Mouse (Mus musculus): ENCODE data around the gene Acsbg2. TPM values are rescaled to one million over a fixed set of nuclear protein-coding genes. Genes with fewer than 3 reads are reported as not detected.

Acsbg2 gene
- polyA plus RNA-seq, 1 experiment from 2014 or later, result not detected

GRCm38 (mm10) chr17:56890018-56890417, 15.8 kb upstream of the Acsbg2 start:
- DNase-seq (ENCODE audit: low spot score), result no peak
- H3K9me3 ChIP-seq (replicated peaks), result 0 out of 2 replicates have a peak, but pooled peaks cover 5% of the 10 kb centered on the region
- no peaks in the 10 kb centered on the region for H3K4me1 ChIP-seq
- no peak overlapping the region for H3K4me3 ChIP-seq
- 95% methylated on average over 2 of the region's 2 CpGs for WGBS
- H3K27ac ChIP-seq (replicated peaks), result no peak overlapping the region
- H3K27me3 ChIP-seq (ENCODE audit: low read depth, poor library complexity, severe bottlenecking), result no peaks in the 10 kb centered on the region
- H3K36me3 ChIP-seq, result peaks cover 73% of the 10 kb centered on the region

- WGBS, result 95% methylated on average over 2 of the region's 3 CpGs
- no peaks in the 10 kb centered on the region for H3K27me3 ChIP-seq (ENCODE audit: low read depth, poor library complexity, severe bottlenecking)
- no peaks in the 10 kb centered on the region for H3K4me1 ChIP-seq
- H3K9me3 ChIP-seq (replicated peaks), result peaks cover 11% of the 10 kb centered on the region; the same call in 1 of the 2 replicates
- H3K27ac ChIP-seq (replicated peaks), result no peak overlapping the region
- no peak for DNase-seq (ENCODE audit: low spot score)
- peaks cover 53% of the 10 kb centered on the region for H3K36me3 ChIP-seq
- H3K4me3 ChIP-seq, result no peak overlapping the region
Observed at GRCm38 (mm10) chr17:56888050-56888449, 13.8 kb upstream of the Acsbg2 start.

- no peak for DNase-seq (ENCODE audit: low spot score)
- Histone ChIP-seq H3K36me3 (peaks cover 21% of the 10 kb centered on the region), H3K27ac (replicated peaks) (no peak overlapping the region), H3K27me3 (ENCODE audit: low read depth, poor library complexity, severe bottlenecking) (no peaks in the 10 kb centered on the region), H3K9me3 (replicated peaks) (peaks cover 11% of the 10 kb centered on the region; the same call in 1 of the 2 replicates), H3K4me3 (no peak overlapping the region), H3K4me1 (no peaks in the 10 kb centered on the region)
- WGBS, result 92% methylated on average over 17 of the region's 17 CpGs
Observed at GRCm38 (mm10) chr17:56884809-56885208, 10.6 kb upstream of the Acsbg2 start.

- Histone ChIP-seq H3K4me1 (no peaks in the 10 kb centered on the region), H3K27ac (replicated peaks) (no peak overlapping the region), H3K4me3 (no peak overlapping the region), H3K27me3 (ENCODE audit: low read depth, poor library complexity, severe bottlenecking) (no peaks in the 10 kb centered on the region), H3K9me3 (replicated peaks) (peaks cover 11% of the 10 kb centered on the region; the same call in 1 of the 2 replicates), H3K36me3 (peaks cover 16% of the 10 kb centered on the region)
- DNase-seq (ENCODE audit: low spot score), result no peak
- 89% methylated on average over 5 of the region's 5 CpGs for WGBS
Observed at GRCm38 (mm10) chr17:56884331-56884730, 10.1 kb upstream of the Acsbg2 start.

GRCm38 (mm10) chr17:56883612-56884011, 9.4 kb upstream of the Acsbg2 start:
- peaks cover 11% of the 10 kb centered on the region; the same call in 1 of the 2 replicates for H3K9me3 ChIP-seq (replicated peaks)
- H3K36me3 ChIP-seq, result peaks cover 9% of the 10 kb centered on the region
- DNase-seq (ENCODE audit: low spot score), result no peak
- no peaks in the 10 kb centered on the region for H3K27me3 ChIP-seq (ENCODE audit: low read depth, poor library complexity, severe bottlenecking)
- no peak overlapping the region for H3K4me3 ChIP-seq
- H3K4me1 ChIP-seq, result no peaks in the 10 kb centered on the region
- 52% methylated on average over 17 of the region's 17 CpGs for WGBS
- no peak overlapping the region for H3K27ac ChIP-seq (replicated peaks)

- WGBS, result 93% methylated on average over 19 of the region's 19 CpGs
- DNase-seq (ENCODE audit: low spot score), result no peak
- no peaks in the 10 kb centered on the region for H3K27me3 ChIP-seq (ENCODE audit: low read depth, poor library complexity, severe bottlenecking)
- H3K9me3 ChIP-seq (replicated peaks), result no peaks in the 10 kb centered on the region
- H3K4me3 ChIP-seq, result no peak overlapping the region
- no peak overlapping the region for H3K27ac ChIP-seq (replicated peaks)
- H3K4me1 ChIP-seq, result no peaks in the 10 kb centered on the region
- H3K36me3 ChIP-seq, result no peaks in the 10 kb centered on the region
Observed at GRCm38 (mm10) chr17:56877426-56877825, 3.2 kb upstream of the Acsbg2 start.

- Histone ChIP-seq H3K27ac (replicated peaks) (no peak overlapping the region), H3K4me1 (no peaks in the 10 kb centered on the region), H3K4me3 (no peak overlapping the region), H3K27me3 (ENCODE audit: low read depth, poor library complexity, severe bottlenecking) (no peaks in the 10 kb centered on the region), H3K9me3 (replicated peaks) (no peaks in the 10 kb centered on the region), H3K36me3 (no peaks in the 10 kb centered on the region)
- 76% methylated on average over 8 of the region's 8 CpGs for WGBS
- no peak for DNase-seq (ENCODE audit: low spot score)
Observed at GRCm38 (mm10) chr17:56876981-56877380, 2.7 kb upstream of the Acsbg2 start.

GRCm38 (mm10) chr17:56876465-56876864, 2.2 kb upstream of the Acsbg2 start:
- no peaks in the 10 kb centered on the region for H3K27me3 ChIP-seq (ENCODE audit: low read depth, poor library complexity, severe bottlenecking)
- no peak overlapping the region for H3K27ac ChIP-seq (replicated peaks)
- H3K9me3 ChIP-seq (replicated peaks), result no peaks in the 10 kb centered on the region
- no peak overlapping the region for H3K4me3 ChIP-seq
- no peak for DNase-seq (ENCODE audit: low spot score)
- no peaks in the 10 kb centered on the region for H3K36me3 ChIP-seq
- H3K4me1 ChIP-seq, result no peaks in the 10 kb centered on the region
- 86% methylated on average over 3 of the region's 3 CpGs for WGBS

- WGBS, result 90% methylated on average over 12 of the region's 12 CpGs
- Histone ChIP-seq H3K4me3 (no peak within 1 kb of the TSS), H3K27ac (replicated peaks) (no peak within 1 kb of the TSS), H3K4me1 (no peaks in the 10 kb centered on the region), H3K36me3 (no peaks in the 10 kb centered on the region), H3K9me3 (replicated peaks) (0 out of 2 replicates have a peak, but pooled peaks cover 1% of the 10 kb centered on the region), H3K27me3 (ENCODE audit: low read depth, poor library complexity, severe bottlenecking) (no peaks in the 10 kb centered on the region)
- no peak for DNase-seq (ENCODE audit: low spot score)
Observed at GRCm38 (mm10) chr17:56874936-56875651, 847 bp upstream of the Acsbg2 start, which contains the start of gene 1700061G19Rik. TSS of gene 1700061G19Rik (plus strand) at chr17:56875477.

GRCm38 (mm10) chr17:56872512-56872911, 1.7 kb downstream of the Acsbg2 start:
- Histone ChIP-seq H3K4me3 (no peak overlapping the region), H3K27me3 (ENCODE audit: low read depth, poor library complexity, severe bottlenecking) (no peaks in the 10 kb centered on the region), H3K27ac (replicated peaks) (no peak overlapping the region), H3K9me3 (replicated peaks) (0 out of 2 replicates have a peak, but pooled peaks cover 2% of the 10 kb centered on the region), H3K4me1 (no peaks in the 10 kb centered on the region; the same call in 1 of the 2 replicates), H3K36me3 (no peaks in the 10 kb centered on the region)
- no peak for DNase-seq (ENCODE audit: low spot score)
- 80% methylated on average over 7 of the region's 7 CpGs for WGBS

- H3K36me3 ChIP-seq, result no peaks in the 10 kb centered on the region
- H3K9me3 ChIP-seq (replicated peaks), result peaks cover 9% of the 10 kb centered on the region
- no peak overlapping the region for H3K27ac ChIP-seq (replicated peaks)
- no peak overlapping the region for H3K4me3 ChIP-seq
- H3K4me1 ChIP-seq, result no peaks in the 10 kb centered on the region; the same call in 1 of the 2 replicates
- H3K27me3 ChIP-seq (ENCODE audit: low read depth, poor library complexity, severe bottlenecking), result no peaks in the 10 kb centered on the region
- DNase-seq (ENCODE audit: low spot score), result no peak
- 86% methylated on average over 8 of the region's 8 CpGs for WGBS
Observed at GRCm38 (mm10) chr17:56871767-56872166, 2.5 kb downstream of the Acsbg2 start.

GRCm38 (mm10) chr17:56870287-56870953, 3.8 kb downstream of the Acsbg2 start:
- H3K9me3 ChIP-seq (replicated peaks), result peaks cover 17% of the 10 kb centered on the region
- H3K4me1 ChIP-seq, result no peaks in the 10 kb centered on the region; the same call in 1 of the 2 replicates
- no peak for DNase-seq (ENCODE audit: low spot score)
- H3K27me3 ChIP-seq (ENCODE audit: low read depth, poor library complexity, severe bottlenecking), result no peaks in the 10 kb centered on the region
- no peak overlapping the region for H3K4me3 ChIP-seq
- 74% methylated on average over 15 of the region's 15 CpGs for WGBS
- no peak overlapping the region for H3K27ac ChIP-seq (replicated peaks)
- H3K36me3 ChIP-seq, result no peaks in the 10 kb centered on the region

- no peaks in the 10 kb centered on the region; the same call in 1 of the 2 replicates for H3K4me1 ChIP-seq
- H3K4me3 ChIP-seq, result no peak overlapping the region
- H3K9me3 ChIP-seq (replicated peaks), result peaks cover 17% of the 10 kb centered on the region
- no peaks in the 10 kb centered on the region for H3K36me3 ChIP-seq
- 72% methylated on average over 9 of the region's 9 CpGs for WGBS
- no peaks in the 10 kb centered on the region for H3K27me3 ChIP-seq (ENCODE audit: low read depth, poor library complexity, severe bottlenecking)
- DNase-seq (ENCODE audit: low spot score), result no peak
- no peak overlapping the region for H3K27ac ChIP-seq (replicated peaks)
Observed at GRCm38 (mm10) chr17:56869481-56869977, 4.7 kb downstream of the Acsbg2 start.
